Mouse (Mus musculus): ENCODE measurements at regions not wholly inside any gene's neighbourhood (a gene's known extent, or its start where the extent isn't known, plus 50 kb on each side); places are given as distances from the start of the nearest gene placed in this dataset.

GRCm38 (mm10) chr1:83907347-83907746, 456.6 kb downstream of the Pid1 start:
- TF ChIP-seq TCF3 (IDR thresholded peaks at IDR 0.05; ENCODE audit: insufficient read length, low read depth), result no peak
- TF ChIP-seq MAX (IDR thresholded peaks at IDR 0.05; ENCODE audit: low read depth), result no peak
- TF ChIP-seq POLR2A (IDR thresholded peaks at IDR 0.05; ENCODE audit: insufficient read length, low read depth), result no peak
- no peak for TF ChIP-seq REST (IDR thresholded peaks at IDR 0.05; ENCODE audit: insufficient read depth, insufficient read length)
- TF ChIP-seq CEBPB (IDR thresholded peaks at IDR 0.05; ENCODE audit: insufficient read depth, poor library complexity, severe bottlenecking), result no peak
- TF ChIP-seq POLR2AphosphoS2 (IDR thresholded peaks at IDR 0.05; ENCODE audit: insufficient read length, low read depth), result no peak
- no peak for TF ChIP-seq MYOD1 (IDR thresholded peaks at IDR 0.05; ENCODE audit: control insufficient read depth in 1 of 3, insufficient read length in 2 of 3, low read depth in 2 of 3)
- TF ChIP-seq MYOG (IDR thresholded peaks at IDR 0.05; ENCODE audit: control insufficient read depth in 1 of 3, insufficient read depth in 1 of 3, insufficient read length in 2 of 3, low read depth in 2 of 3), result no peak
- no peak for TF ChIP-seq TCF12 (IDR thresholded peaks at IDR 0.05; ENCODE audit: insufficient read depth, poor library complexity, severe bottlenecking)
- no peak for TF ChIP-seq SRF (IDR thresholded peaks at IDR 0.05; ENCODE audit: control insufficient read depth, insufficient read length, low read depth)
- no peak for TF ChIP-seq USF1 (IDR thresholded peaks at IDR 0.05; ENCODE audit: low read depth)
- no peak for TF ChIP-seq E2F4 (IDR thresholded peaks at IDR 0.05; ENCODE audit: insufficient read depth)
